Mouse (Mus musculus) megakaryocyte-erythroid progenitor cell, adult 5-6 weeks (primary cell): ENCODE data around the gene Wbp2nl. TPM values are rescaled to one million over a fixed set of nuclear protein-coding genes. Genes with fewer than 3 reads are reported as not detected.

Source experiments
- total RNA-seq, 2 experiments: library from RNA; stranded (forward) in 1 of 2; stranded (reverse) in 1 of 2; fragments of 200-1000, 215-1000 nt in 1 of 2; fragments of >200 nt in 1 of 2; fragmentation: Nextera tagmentation in 1 of 2; gene quantifications; 2 replicates each; pipeline ENCODE4 v1.2.3; 2014 to 2017

Wbp2nl gene
- total RNA-seq, 2 experiments from 2014 or later: not detected

Other genes with a start within 250 kb of the Wbp2nl start
- gene 4930407I10Rik, start 239.8 kb upstream of the Wbp2nl start, total RNA-seq (2014; fragmentation: Nextera tagmentation): not detected in 2 replicates
- gene 4930407I10Rik, start 239.8 kb upstream of the Wbp2nl start, total RNA-seq (2017): not detected in 2 replicates
- gene Mei1, start 229.0 kb upstream of the Wbp2nl start, total RNA-seq (2014; fragmentation: Nextera tagmentation): not detected in 2 replicates
- not detected in 2 replicates for gene Mei1, start 229.0 kb upstream of the Wbp2nl start, total RNA-seq (2017)
- gene Ccdc134, start 171.0 kb upstream of the Wbp2nl start, total RNA-seq (2014; fragmentation: Nextera tagmentation): 14.3 and 17.4 TPM in 2 replicates
- gene Ccdc134, start 171.0 kb upstream of the Wbp2nl start, total RNA-seq (2017): 11.8 and 17.4 TPM in 2 replicates
- 41.0 and 43.3 TPM in 2 replicates for gene Srebf2, start 151.8 kb upstream of the Wbp2nl start, total RNA-seq (2014; fragmentation: Nextera tagmentation)
- 24.7 and 26.0 TPM in 2 replicates for gene Srebf2, start 151.8 kb upstream of the Wbp2nl start, total RNA-seq (2017)
- not detected in 2 replicates for gene Shisa8, start 86.1 kb upstream of the Wbp2nl start, total RNA-seq (2014; fragmentation: Nextera tagmentation)
- gene Shisa8, start 86.1 kb upstream of the Wbp2nl start, total RNA-seq (2017): not detected in 2 replicates
- 0.49 and 1.2 TPM in 2 replicates for gene Tnfrsf13c, start 74.6 kb upstream of the Wbp2nl start, total RNA-seq (2014; fragmentation: Nextera tagmentation)
- gene Tnfrsf13c, start 74.6 kb upstream of the Wbp2nl start, total RNA-seq (2017): 0.46 and 0.75 TPM in 2 replicates
- 20.7 and 53.8 TPM in 2 replicates for gene Cenpm, start 54.2 kb upstream of the Wbp2nl start, total RNA-seq (2014; fragmentation: Nextera tagmentation)
- 19.0 and 23.2 TPM in 2 replicates for gene Cenpm, start 54.2 kb upstream of the Wbp2nl start, total RNA-seq (2017)
- gene 1500009C09Rik, start 46.6 kb upstream of the Wbp2nl start, total RNA-seq (2014; fragmentation: Nextera tagmentation): not detected in 2 replicates
- gene 1500009C09Rik, start 46.6 kb upstream of the Wbp2nl start, total RNA-seq (2017): not detected in 2 replicates
- not detected in 2 replicates for gene Sept3, start 24.1 kb upstream of the Wbp2nl start, total RNA-seq (2014; fragmentation: Nextera tagmentation)
- gene Sept3, start 24.1 kb upstream of the Wbp2nl start, total RNA-seq (2017): 0.27 and 1.4 TPM in 2 replicates
- gene Naga, start 40.0 kb downstream of the Wbp2nl start, total RNA-seq (2014; fragmentation: Nextera tagmentation): 16.9 and 34.9 TPM in 2 replicates
- gene Naga, start 40.0 kb downstream of the Wbp2nl start, total RNA-seq (2017): 17.9 and 24.4 TPM in 2 replicates
- 26.4 and 26.9 TPM in 2 replicates for gene Pheta2, start 40.0 kb downstream of the Wbp2nl start, total RNA-seq (2014; fragmentation: Nextera tagmentation)
- 21.3 and 24.9 TPM in 2 replicates for gene Pheta2, start 40.0 kb downstream of the Wbp2nl start, total RNA-seq (2017)
- gene Smdt1, start 40.0 kb downstream of the Wbp2nl start, total RNA-seq (2014; fragmentation: Nextera tagmentation): 115 and 141 TPM in 2 replicates
- 40.8 and 61.0 TPM in 2 replicates for gene Smdt1, start 40.0 kb downstream of the Wbp2nl start, total RNA-seq (2017)
- gene Ndufa6, start 55.4 kb downstream of the Wbp2nl start, total RNA-seq (2014; fragmentation: Nextera tagmentation): 273 and 274 TPM in 2 replicates
- 71.1 and 145 TPM in 2 replicates for gene Ndufa6, start 55.4 kb downstream of the Wbp2nl start, total RNA-seq (2017)
- 4.8 TPM in 1 of 2 replicates, not detected in the other for gene Cyp2d22, start 81.3 kb downstream of the Wbp2nl start, total RNA-seq (2014; fragmentation: Nextera tagmentation)
- 0.46 TPM in 1 of 2 replicates, not detected in the other for gene Cyp2d22, start 81.3 kb downstream of the Wbp2nl start, total RNA-seq (2017)
- not detected in 2 replicates for gene Cyp2d11, start 95.1 kb downstream of the Wbp2nl start, total RNA-seq (2014; fragmentation: Nextera tagmentation)
- not detected in 2 replicates for gene Cyp2d11, start 95.1 kb downstream of the Wbp2nl start, total RNA-seq (2017)
- gene Cyp2d10, start 108.2 kb downstream of the Wbp2nl start, total RNA-seq (2014; fragmentation: Nextera tagmentation): not detected in 2 replicates
- not detected in 2 replicates for gene Cyp2d10, start 108.2 kb downstream of the Wbp2nl start, total RNA-seq (2017)
- gene Cyp2d9, start 134.5 kb downstream of the Wbp2nl start, total RNA-seq (2014; fragmentation: Nextera tagmentation): not detected in 2 replicates
- gene Cyp2d9, start 134.5 kb downstream of the Wbp2nl start, total RNA-seq (2017): not detected in 2 replicates